Comparison of ENCODE assay signal across 8 mouse cellular contexts in genomic region chr11:61761584-61762407, GRCm38 (mm10). TPM values are rescaled to one million over a fixed set of nuclear protein-coding genes. Genes with fewer than 3 reads are reported as not detected.
DNase-seq lines count a peak whose midpoint lies in the region; ATAC-seq and TF ChIP-seq lines count a peak whose summit lies in the region.

TSS of gene Prpsap2 (minus strand) at chr11:61762088.

- H3K9ac ChIP-seq in MEL (ENCODE audit: control insufficient read depth, low read depth, low read length, poor library complexity, severe bottlenecking), result peak within 1 kb of the TSS; percentile 74
- H3K9ac ChIP-seq in forebrain, postnatal 0 days, result peak within 1 kb of the TSS; percentile 72
- peak within 1 kb of the TSS; percentile 72 for H3K9ac ChIP-seq in lung, embryonic 15.5 days

- H3K9me3 ChIP-seq in MEL (replicated peaks; ENCODE audit: insufficient read depth, low read length), result no peaks in the 10 kb centered on the region
- no peaks in the 10 kb centered on the region for H3K9me3 ChIP-seq in forebrain, postnatal 0 days (ENCODE audit: low read length)
- no peaks in the 10 kb centered on the region for H3K9me3 ChIP-seq in lung, embryonic 15.5 days

- H3K79me2 ChIP-seq in MEL (ENCODE audit: control insufficient read depth, insufficient read depth, low read length, poor library complexity), result no peaks in the 10 kb centered on the region; the same call in 1 of the 2 replicates

- H3K27ac ChIP-seq in MEL (ENCODE audit: control insufficient read depth, low read depth, low read length), result peak within 1 kb of the TSS; percentile 42; the same call in 1 of the 2 replicates
- H3K27ac ChIP-seq in cerebellum, adult 2 months (ENCODE audit: insufficient read depth, low read length), result 0 out of 2 replicates have a peak within 1 kb of the TSS, but pooled peaks have one; percentile 31
- H3K27ac ChIP-seq in forebrain, postnatal 0 days (ENCODE audit: low read depth, low read length), result peak within 1 kb of the TSS; percentile 92
- H3K27ac ChIP-seq in lung, embryonic 15.5 days, result peak within 1 kb of the TSS; percentile 91

- peak; percentile 17 to 43; a peak in 3 of 4 replicates for TF ChIP-seq EP300 in MEL (IDR thresholded peaks at IDR 0.05; ENCODE audit: low read depth in 1 of 2, low read length in 2 of 2)

- H3K36me3 ChIP-seq in MEL (ENCODE audit: control insufficient read depth in 1 of 2, insufficient read depth in 2 of 2, low read length in 2 of 2), result peaks cover 0 to 31% of the 10 kb centered on the region in 2 experiments; a peak in 2 of 4 replicates
- H3K36me3 ChIP-seq in forebrain, postnatal 0 days (ENCODE audit: insufficient read depth), result no peaks in the 10 kb centered on the region
- peaks cover 7% of the 10 kb centered on the region; the same call in 1 of the 2 replicates for H3K36me3 ChIP-seq in lung, embryonic 15.5 days

- peak within 1 kb of the TSS; percentile 48 for H3K4me2 ChIP-seq in forebrain, postnatal 0 days (ENCODE audit: low read depth)
- H3K4me2 ChIP-seq in lung, embryonic 15.5 days, result peak within 1 kb of the TSS; percentile 58

- peaks cover 11 to 24% of the 10 kb centered on the region in 2 experiments for H3K4me1 ChIP-seq in MEL (ENCODE audit: control insufficient read depth in 1 of 2, insufficient read depth in 2 of 2, low read length in 2 of 2)
- no peaks in the 10 kb centered on the region for H3K4me1 ChIP-seq in cerebellum, adult 2 months (ENCODE audit: control insufficient read depth, insufficient read depth, low read length)
- H3K4me1 ChIP-seq in forebrain, postnatal 0 days (ENCODE audit: insufficient read depth), result no peaks in the 10 kb centered on the region
- peaks cover 8% of the 10 kb centered on the region for H3K4me1 ChIP-seq in lung, embryonic 15.5 days

- H3K4me3 ChIP-seq in MEL (ENCODE audit: control insufficient read depth in 1 of 2, insufficient read depth in 1 of 2, low read depth in 2 of 2, low read length in 2 of 2), result peak within 1 kb of the TSS; percentile 56 to 91
- peak within 1 kb of the TSS; percentile 47 for H3K4me3 ChIP-seq in cerebellum, adult 2 months (replicated peaks; ENCODE audit: insufficient read depth, low read depth, low read length)
- H3K4me3 ChIP-seq in forebrain, postnatal 0 days (ENCODE audit: low read depth, low read length), result peak within 1 kb of the TSS; percentile 62
- H3K4me3 ChIP-seq in lung, embryonic 15.5 days, result peak within 1 kb of the TSS; percentile 66

- peak; percentile 97 for ATAC-seq in forebrain, postnatal 0 days
- ATAC-seq in lung, embryonic 15.5 days (ENCODE audit: borderline replicate concordance, extremely low read depth, low FRiP score, low TSS enrichment), result peak; percentile 94

- under 1% methylated on average over 51 of the region's 51 CpGs for WGBS in cerebellum, adult 2 months
- WGBS in forebrain, postnatal 0 days, result under 1% methylated on average over 50 of the region's 51 CpGs
- under 1% methylated on average over 51 of the region's 51 CpGs for WGBS in lung, embryonic 15.5 days

- no peak for TF ChIP-seq RAD21 in MEL (IDR thresholded peaks at IDR 0.05; ENCODE audit: low read depth, low read length)

- DNase-seq in MEL (ENCODE audit: low read depth, low spot score), result peak; percentile 99
- DNase-seq in cerebellum, adult 2 months, result peak; percentile 98 to 100
- DNase-seq in forebrain, postnatal 0 days, result peak; percentile 97
- DNase-seq in heart, postnatal 4 days, result peak; percentile 100
- peak; percentile 96 to 97 for DNase-seq in layer of hippocampus, adult 8-10 months (ENCODE audit: low spot score in 2 of 2)
- peak; percentile 96 for DNase-seq in ovary, adult 18-20 months (ENCODE audit: low spot score)
- peak; percentile 99 for DNase-seq in thymus, postnatal 0 days (ENCODE audit: low spot score)

- TF ChIP-seq POLR2A in MEL (IDR thresholded peaks at IDR 0.05; ENCODE audit: control insufficient read depth in 1 of 2, insufficient read depth in 1 of 2, low read depth in 1 of 2, low read length in 2 of 2, poor library complexity in 1 of 2), result peak; percentile 82 to 92
- peak; percentile 71; the same call in 1 of the 2 replicates for TF ChIP-seq POLR2A in cerebellum, adult 2 months (IDR thresholded peaks at IDR 0.05; ENCODE audit: borderline replicate concordance, insufficient read depth, low read length)

- no peak for TF ChIP-seq CTCF in MEL (IDR thresholded peaks at IDR 0.05 in 2 of 3, conservative IDR thresholded peaks at IDR 0.05 in 1 of 3; ENCODE audit: control insufficient read depth in 1 of 3, insufficient read depth in 1 of 3, low read depth in 2 of 3, low read length in 3 of 3, poor library complexity in 1 of 3, severe bottlenecking in 1 of 3)
- TF ChIP-seq CTCF in cerebellum, adult 2 months (IDR thresholded peaks at IDR 0.05; ENCODE audit: borderline replicate concordance, insufficient read depth, low read depth, low read length), result no peak
- TF ChIP-seq CTCF in forebrain, postnatal 0 days (IDR thresholded peaks at IDR 0.05; ENCODE audit: low read depth), result no peak

- no peaks in the 10 kb centered on the region for H3K27me3 ChIP-seq in MEL (ENCODE audit: control insufficient read depth in 1 of 2, insufficient read depth in 2 of 2, low read length in 2 of 2)
- H3K27me3 ChIP-seq in cerebellum, adult 2 months (ENCODE audit: control insufficient read depth, insufficient read depth, low read length), result no peaks in the 10 kb centered on the region
- H3K27me3 ChIP-seq in forebrain, postnatal 0 days (ENCODE audit: insufficient read depth, low read length), result no peaks in the 10 kb centered on the region
- H3K27me3 ChIP-seq in lung, embryonic 15.5 days, result no peaks in the 10 kb centered on the region

TF ChIP-seq in MEL, 35 proteins besides CTCF, POLR2A, EP300 and RAD21 (continues in another document):
- no peak for TF ChIP-seq TAL1 (IDR thresholded peaks at IDR 0.05; ENCODE audit: low read length)
- no peak for TF ChIP-seq MYB (IDR thresholded peaks at IDR 0.05; ENCODE audit: low read depth, low read length)
- no peak for TF ChIP-seq JUND (IDR thresholded peaks at IDR 0.05; ENCODE audit: low read depth, low read length)
- TF ChIP-seq NRF1 (IDR thresholded peaks at IDR 0.05; ENCODE audit: insufficient read depth, low read depth, low read length, poor library complexity, severe bottlenecking), result no peak
- TF ChIP-seq MYC (IDR thresholded peaks at IDR 0.05; ENCODE audit: low read depth, low read length), result peak; percentile 62; the same call in 1 of the 2 replicates
- peak; percentile 84 for TF ChIP-seq POLR2AphosphoS2 (IDR thresholded peaks at IDR 0.05; ENCODE audit: low read length)
- no peak for TF ChIP-seq MAZ (IDR thresholded peaks at IDR 0.05; ENCODE audit: low read depth, low read length)
- peak; percentile 61 for TF ChIP-seq SIN3A (IDR thresholded peaks at IDR 0.05; ENCODE audit: low read length)
- peak; percentile 70; the same call in 1 of the 2 replicates for TF ChIP-seq ZMIZ1 (IDR thresholded peaks at IDR 0.05; ENCODE audit: low read depth, low read length)
- TF ChIP-seq TCF12 (IDR thresholded peaks at IDR 0.05; ENCODE audit: low read depth, low read length), result 0 out of 2 replicates have a peak, but pooled peaks have one; percentile 9
- no peak for TF ChIP-seq USF2 (IDR thresholded peaks at IDR 0.05; ENCODE audit: borderline replicate concordance in 1 of 2, insufficient read depth in 1 of 2, low read depth in 1 of 2, low read length in 2 of 2)
- TF ChIP-seq GATA1 (IDR thresholded peaks at IDR 0.05; ENCODE audit: low read depth, low read length), result peak; percentile 70
- peak; percentile 96 for TF ChIP-seq RCOR1 (IDR thresholded peaks at IDR 0.05; ENCODE audit: low read depth, low read length)
- TF ChIP-seq ZNF384 (IDR thresholded peaks at IDR 0.05; ENCODE audit: low read depth, low read length), result peak; percentile 89
- TF ChIP-seq CHD2 (IDR thresholded peaks at IDR 0.05; ENCODE audit: low read length), result no peak
- 0 out of 2 replicates have a peak, but pooled peaks have one; percentile 46 for TF ChIP-seq MXI1 (IDR thresholded peaks at IDR 0.05; ENCODE audit: low read depth, low read length)
- TF ChIP-seq HCFC1 (IDR thresholded peaks at IDR 0.05; ENCODE audit: low read depth, low read length), result peak; percentile 43; the same call in 1 of the 2 replicates
- TF ChIP-seq MAX (IDR thresholded peaks at IDR 0.05; ENCODE audit: low read length), result peak; percentile 58; the same call in 1 of the 2 replicates
- peak; percentile 94; the same call in 1 of the 2 replicates for TF ChIP-seq CHD1 (IDR thresholded peaks at IDR 0.05; ENCODE audit: low read depth, low read length)
- TF ChIP-seq ETS1 (IDR thresholded peaks at IDR 0.05; ENCODE audit: low read depth, low read length), result peak; percentile 30; the same call in 1 of the 2 replicates
- no peak for TF ChIP-seq KAT2A (conservative IDR thresholded peaks at IDR 0.05; ENCODE audit: low read depth, low read length)
- TF ChIP-seq NELFE (IDR thresholded peaks at IDR 0.05; ENCODE audit: low read depth, low read length), result peak; percentile 88
- 0 out of 2 replicates have a peak, but pooled peaks have one; percentile 25 for TF ChIP-seq ELF1 (IDR thresholded peaks at IDR 0.05; ENCODE audit: low read depth, low read length)
- TF ChIP-seq MAFK (IDR thresholded peaks at IDR 0.05; ENCODE audit: borderline replicate concordance, low read depth, low read length), result no peak
- no peak for TF ChIP-seq GABPA (IDR thresholded peaks at IDR 0.05; ENCODE audit: low read depth, low read length)
- no peak for TF ChIP-seq MEF2A (IDR thresholded peaks at IDR 0.05; ENCODE audit: extremely low read depth, insufficient replicate concordance, low read depth, low read length, poor library complexity, severe bottlenecking)
- TF ChIP-seq ZKSCAN1 (IDR thresholded peaks at IDR 0.05; ENCODE audit: low read depth, low read length), result peak; percentile 71
- no peak for TF ChIP-seq ZC3H11A (IDR thresholded peaks at IDR 0.05; ENCODE audit: low read depth, low read length)
- no peak; the same call in 1 of the 2 replicates for TF ChIP-seq USF1 (IDR thresholded peaks at IDR 0.05; ENCODE audit: low read depth, low read length)

RNA-seq across cellular contexts. Expression of gene Prpsap2, which starts in this region (rescaled TPM):
- 29.0 and 35.1 TPM in 2 replicates for total RNA-seq in MEL (2012; rRNA removed)
- 10 to 100 TPM in 1 of 2 experiments, not detected in 1; 30.7 TPM for polyA plus RNA-seq in MEL (2012; ENCODE audit: insufficient read depth in 1 of 2, insufficient read length in 2 of 2, low read depth in 1 of 2, low replicate concordance in 2 of 2, missing spikeins in 1 of 2)
- polyA plus RNA-seq in cerebellum, adult 2 months (2012; rRNA removed), result 41.1 and 47.1 TPM in 2 replicates
- total RNA-seq in forebrain, postnatal 0 days (2014; rRNA removed), result 62.9 and 73.6 TPM in 2 replicates
- 50.3 and 50.8 TPM in 2 replicates for polyA plus RNA-seq in forebrain, postnatal 0 days (2015; fragmentation: Nextera tagmentation; extraction: Ambion mirVana)
- 10 to 100 TPM; 12.3 to 12.5 TPM for total RNA-seq in heart, postnatal 4 days (2021)
- total RNA-seq in layer of hippocampus, adult 8-10 months (2022), result 10 to 100 TPM; 45.1 to 52.9 (median 48.2) TPM
- polyA plus RNA-seq in lung, embryonic 15.5 days (2015; fragmentation: Nextera tagmentation; extraction: Ambion mirVana), result 31.0 and 34.0 TPM in 2 replicates
- 30.0 and 32.0 TPM in 2 replicates for polyA plus RNA-seq in thymus, postnatal 0 days (2015; fragmentation: Nextera tagmentation; extraction: Ambion mirVana)

Comparison
In these comparisons a context has a peak if more than half of its experiments do, and no peak if none do; other contexts are left out.
1. Peak in every context shown above with its lines: DNase-seq, ATAC-seq, H3K4me3 ChIP-seq and H3K27ac ChIP-seq.
2. H3K27ac ChIP-seq: peak in every context shown above with its lines; median percentile 92 in forebrain, postnatal 0 days; 91 in lung, embryonic 15.5 days; 42 in MEL; 31 in cerebellum, adult 2 months.